Mouse (Mus musculus) C2C12 (cell line): ENCODE measurements around the gene Brox.

ENCODE experiments used
- CEBPB ChIP-seq: IDR thresholded peaks from one replicate; pipeline ENCODE4 v1.6.1; 2011; ENCODE audit warnings: low read depth, mild to moderate bottlenecking, control low read depth, moderate library complexity
- CTCF ChIP-seq: IDR thresholded peaks from one replicate; pipeline ENCODE4 v1.5.1; 2011; ENCODE audit not compliant: control insufficient read depth, insufficient read depth, insufficient read length

GRCm38 (mm10) chr1:183289576-183289975, 7.5 kb downstream of the Brox start:
- TF ChIP-seq CTCF: no peak
- TF ChIP-seq CEBPB: no peak
